Mouse (Mus musculus) heart, embryonic 15.5 days (tissue): ENCODE results near the gene Rpl7l1. TPM values are rescaled to one million over a fixed set of nuclear protein-coding genes. Genes with fewer than 3 reads are reported as not detected.
A peak's percentile ranks its signal among the peaks of the same experiment; 100 is the strongest.

Source experiments
- ATAC-seq: fragments of 200-750 bp; cut with Nextera tagmentation; replicated peaks from 2 replicates; pipeline ENCODE4 v1.8.0; 2017; ENCODE audit warnings: low read depth, moderate TSS enrichment; ENCODE audit not compliant: insufficient number of reproducible peaks, insufficient read depth, low FRiP score
- H3K27ac ChIP-seq: fragments of 300-500 bp; sonication (generic); 2 replicates; pipeline ENCODE4 v1.5.1; 2015; ENCODE audit warnings: mild to moderate bottlenecking, inconsistent platforms
- H3K27me3 ChIP-seq: fragments of 300-500 bp; sonication (generic); 2 replicates; pipeline ENCODE4 v1.6.1; 2015; ENCODE audit warnings: inconsistent platforms
- H3K36me3 ChIP-seq: fragments of 300-500 bp; sonication (generic); 2 replicates; pipeline ENCODE4 v1.6.1; 2015; ENCODE audit warnings: mild to moderate bottlenecking, inconsistent platforms
- H3K4me1 ChIP-seq: fragments of 300-500 bp; sonication (generic); replicated peaks from 2 replicates; pipeline ENCODE4 v1.6.1; 2015; ENCODE audit warnings: inconsistent platforms
- H3K4me2 ChIP-seq: fragments of 300-500 bp; sonication (generic); 2 replicates; pipeline ENCODE4 v1.6.1; 2015; ENCODE audit warnings: inconsistent platforms, mild to moderate bottlenecking, moderate library complexity
- H3K4me3 ChIP-seq: fragments of 300-500 bp; sonication (generic); 2 replicates; pipeline ENCODE4 v1.5.1; 2015; ENCODE audit warnings: mild to moderate bottlenecking, inconsistent platforms
- H3K9ac ChIP-seq: fragments of 300-500 bp; sonication (generic); 2 replicates; pipeline ENCODE4 v1.6.1; 2015; ENCODE audit warnings: mild to moderate bottlenecking, inconsistent platforms
- H3K9me3 ChIP-seq: fragments of 300-500 bp; sonication (generic); replicated peaks from 2 replicates; pipeline ENCODE4 v1.6.1; 2016; ENCODE audit warnings: inconsistent platforms
- WGBS: fragments of 180-500 bp; shearing (Covaris S2); methylation state at CpG from one replicate; pipeline ENCODE4 v1.1.7; 2015; ENCODE audit warnings: mixed read lengths; 5-methylcytosine and 5-hydroxymethylcytosine counted together
- polyA plus RNA-seq: library from polyadenylated mRNA; unstranded; fragments of >200 nt; fragmentation: Nextera tagmentation; extraction: Ambion mirVana; gene quantifications from 2 replicates; pipeline ENCODE4 v1.2.1, GENCODE M21; 2015

The Rpl7l1 gene
- polyA plus RNA-seq, 1 experiment from 2014 or later = 93.7 TPM

GRCm38 (mm10) chr17:46758753-46759152 lies 23.7 kb downstream of the Rpl7l1 start:
- Histone ChIP-seq H3K4me2 (no peak overlapping the region), H3K27ac (no peak overlapping the region)

GRCm38 (mm10) chr17:46751794-46752556 lies 30.5 kb downstream of the Rpl7l1 start, which contains the start of gene Cnpy3:
TSS of gene Cnpy3 (minus strand) at chr17:46752214.
- peak; percentile 98 for ATAC-seq
- under 1% methylated on average over 58 of the region's 58 CpGs for WGBS
- Histone ChIP-seq H3K4me3 (peak within 1 kb of the TSS; percentile 82), H3K9ac (peak within 1 kb of the TSS; percentile 68), H3K4me2 (peak within 1 kb of the TSS; percentile 79), H3K4me1 (peaks cover 12% of the 10 kb centered on the region), H3K27ac (peak within 1 kb of the TSS; percentile 91), H3K36me3 (no peaks in the 10 kb centered on the region), H3K27me3 (no peaks in the 10 kb centered on the region), H3K9me3 (no peaks in the 10 kb centered on the region)

More at GRCm38 (mm10) chr17:46758753-46759152, 23.7 kb downstream of the Rpl7l1 start:
- no peak for ATAC-seq
- Histone ChIP-seq H3K36me3 (no peaks in the 10 kb centered on the region), H3K9me3 (no peaks in the 10 kb centered on the region), H3K27me3 (no peaks in the 10 kb centered on the region), H3K9ac (no peak overlapping the region), H3K4me3 (no peak overlapping the region), H3K4me1 (no peaks in the 10 kb centered on the region)
- WGBS = 75% methylated on average over 12 of the region's 12 CpGs

- Histone ChIP-seq H3K9me3 (no peaks in the 10 kb centered on the region), H3K4me3 (peak overlapping the region; percentile 82), H3K4me1 (peaks cover 12% of the 10 kb centered on the region), H3K4me2 (peak overlapping the region; percentile 79), H3K9ac (peak overlapping the region; percentile 68), H3K27ac (peak overlapping the region; percentile 91), H3K36me3 (peaks cover 3% of the 10 kb centered on the region; the same call in 1 of the 2 replicates), H3K27me3 (no peaks in the 10 kb centered on the region)
- peak; percentile 23 for ATAC-seq
- 27% methylated on average over 16 of the region's 16 CpGs for WGBS
These were observed 31.2 kb downstream of the Rpl7l1 start for GRCm38 (mm10) chr17:46751056-46751793.

- Histone ChIP-seq H3K4me1 (peaks cover 12% of the 10 kb centered on the region), H3K36me3 (peaks cover 6% of the 10 kb centered on the region; the same call in 1 of the 2 replicates), H3K27me3 (no peaks in the 10 kb centered on the region), H3K27ac (no peak overlapping the region), H3K9ac (peak overlapping the region; percentile 68; the same call in 1 of the 2 replicates), H3K9me3 (no peaks in the 10 kb centered on the region), H3K4me3 (peak overlapping the region; percentile 82), H3K4me2 (peak overlapping the region; percentile 79)
- 89% methylated on average over 4 of the region's 4 CpGs for WGBS
- no peak for ATAC-seq
These were observed 31.9 kb downstream of the Rpl7l1 start for GRCm38 (mm10) chr17:46750580-46750979.

GRCm38 (mm10) chr17:46749282-46749681 lies 33.2 kb downstream of the Rpl7l1 start:
- Histone ChIP-seq H3K36me3 (peaks cover 12% of the 10 kb centered on the region; the same call in 1 of the 2 replicates), H3K4me1 (peaks cover 12% of the 10 kb centered on the region), H3K4me2 (no peak overlapping the region), H3K9me3 (no peaks in the 10 kb centered on the region), H3K27me3 (no peaks in the 10 kb centered on the region), H3K9ac (no peak overlapping the region), H3K27ac (no peak overlapping the region), H3K4me3 (no peak overlapping the region)
- ATAC-seq = no peak
- WGBS = 87% methylated on average over 5 of the region's 5 CpGs

GRCm38 (mm10) chr17:46747806-46748205 lies 34.7 kb downstream of the Rpl7l1 start:
- H3K4me2 ChIP-seq = no peak overlapping the region
- no peaks in the 10 kb centered on the region for H3K9me3 ChIP-seq
- no peak overlapping the region for H3K4me3 ChIP-seq
- 91% methylated on average over 2 of the region's 2 CpGs for WGBS
- no peaks in the 10 kb centered on the region for H3K27me3 ChIP-seq
- peaks cover 12% of the 10 kb centered on the region for H3K4me1 ChIP-seq
- no peak for ATAC-seq
- no peak overlapping the region for H3K9ac ChIP-seq
- H3K27ac ChIP-seq = no peak overlapping the region
- H3K36me3 ChIP-seq = peaks cover 14% of the 10 kb centered on the region; the same call in 1 of the 2 replicates

- Histone ChIP-seq H3K4me3 (no peak overlapping the region), H3K36me3 (peaks cover 14% of the 10 kb centered on the region; the same call in 1 of the 2 replicates), H3K9me3 (no peaks in the 10 kb centered on the region), H3K9ac (no peak overlapping the region), H3K27me3 (no peaks in the 10 kb centered on the region), H3K4me1 (peaks cover 8% of the 10 kb centered on the region), H3K27ac (no peak overlapping the region), H3K4me2 (no peak overlapping the region)
- no peak for ATAC-seq
- WGBS = 77% methylated on average over 8 of the region's 8 CpGs
These were observed 35.2 kb downstream of the Rpl7l1 start for GRCm38 (mm10) chr17:46747234-46747633.

GRCm38 (mm10) chr17:46745506-46745905 lies 37.0 kb downstream of the Rpl7l1 start:
- no peak for ATAC-seq
- Histone ChIP-seq H3K9ac (no peak overlapping the region), H3K27me3 (no peaks in the 10 kb centered on the region), H3K4me1 (peaks cover under 1% of the 10 kb centered on the region), H3K4me2 (no peak overlapping the region), H3K9me3 (no peaks in the 10 kb centered on the region), H3K36me3 (peaks cover 14% of the 10 kb centered on the region; the same call in 1 of the 2 replicates), H3K4me3 (no peak overlapping the region), H3K27ac (no peak overlapping the region)
- 84% methylated on average over 2 of the region's 2 CpGs for WGBS

- Histone ChIP-seq H3K4me2 (no peak overlapping the region), H3K27me3 (no peaks in the 10 kb centered on the region), H3K36me3 (peaks cover 14% of the 10 kb centered on the region; the same call in 1 of the 2 replicates)
These were observed 39.5 kb downstream of the Rpl7l1 start for GRCm38 (mm10) chr17:46742986-46743385.

GRCm38 (mm10) chr17:46741305-46741704 lies 41.2 kb downstream of the Rpl7l1 start:
- no peak overlapping the region for H3K4me2 ChIP-seq
- no peak overlapping the region for H3K9ac ChIP-seq
- no peaks in the 10 kb centered on the region for H3K4me1 ChIP-seq
- H3K36me3 ChIP-seq = peaks cover 12% of the 10 kb centered on the region; the same call in 1 of the 2 replicates
- no peak overlapping the region for H3K4me3 ChIP-seq
- H3K9me3 ChIP-seq = no peaks in the 10 kb centered on the region
- WGBS = 86% methylated on average over 6 of the region's 6 CpGs
- no peak for ATAC-seq
- no peaks in the 10 kb centered on the region for H3K27me3 ChIP-seq
- H3K27ac ChIP-seq = no peak overlapping the region

More at GRCm38 (mm10) chr17:46742986-46743385, 39.5 kb downstream of the Rpl7l1 start:
- Histone ChIP-seq H3K9me3 (no peaks in the 10 kb centered on the region), H3K27ac (no peak overlapping the region), H3K4me1 (no peaks in the 10 kb centered on the region), H3K4me3 (no peak overlapping the region), H3K9ac (no peak overlapping the region)
- 91% methylated on average over 9 of the region's 9 CpGs for WGBS
- ATAC-seq = no peak

- Histone ChIP-seq H3K4me3 (no peak overlapping the region), H3K9ac (no peak overlapping the region), H3K27ac (no peak overlapping the region), H3K4me1 (no peaks in the 10 kb centered on the region), H3K27me3 (no peaks in the 10 kb centered on the region), H3K4me2 (no peak overlapping the region), H3K9me3 (no peaks in the 10 kb centered on the region), H3K36me3 (peaks cover 3% of the 10 kb centered on the region; the same call in 1 of the 2 replicates)
- WGBS = 61% methylated on average over 10 of the region's 10 CpGs
- ATAC-seq = no peak
These were observed 46.3 kb downstream of the Rpl7l1 start for GRCm38 (mm10) chr17:46736160-46736559.
